Mouse (Mus musculus): ENCODE measurements around the gene Snf8. TPM values are rescaled to one million over a fixed set of nuclear protein-coding genes. Genes with fewer than 3 reads are reported as not detected.

Gene Snf8
- total RNA-seq, 1 experiment from 2014 or later, result 41.3 TPM

- ATAC-seq (replicated peaks in 1 of 2; ENCODE audit: insufficient read depth in 1 of 2, low FRiP score in 2 of 2, low TSS enrichment in 1 of 2, low read depth in 1 of 2, poor library complexity in 2 of 2, severe bottlenecking in 2 of 2), result peak; percentile 23 to 49; a peak in 1 of 4 replicates
These were observed 30.0 kb downstream of the Snf8 start for GRCm38 (mm10) chr11:96064521-96065214.

GRCm38 (mm10) chr11:96065215-96065911 is 30.7 kb downstream of the Snf8 start, which contains the start of gene Ube2z:
Gene Ube2z, minus strand, starts transcription at chr11:96065388.
- ATAC-seq (replicated peaks in 1 of 2; ENCODE audit: insufficient read depth in 1 of 2, low FRiP score in 2 of 2, low TSS enrichment in 1 of 2, low read depth in 1 of 2, poor library complexity in 2 of 2, severe bottlenecking in 2 of 2), result peak; percentile 96 to 98

GRCm38 (mm10) chr11:96068231-96068630 is 33.5 kb downstream of the Snf8 start:
- no peak for ATAC-seq (replicated peaks in 1 of 2; ENCODE audit: insufficient read depth in 1 of 2, low FRiP score in 2 of 2, low TSS enrichment in 1 of 2, low read depth in 1 of 2, poor library complexity in 2 of 2, severe bottlenecking in 2 of 2)

GRCm38 (mm10) chr11:96070353-96070752 is 35.7 kb downstream of the Snf8 start:
- ATAC-seq (replicated peaks in 1 of 2; ENCODE audit: insufficient read depth in 1 of 2, low FRiP score in 2 of 2, low TSS enrichment in 1 of 2, low read depth in 1 of 2, poor library complexity in 2 of 2, severe bottlenecking in 2 of 2), result no peak

GRCm38 (mm10) chr11:96071013-96071412 is 36.3 kb downstream of the Snf8 start:
- ATAC-seq (replicated peaks in 1 of 2; ENCODE audit: insufficient read depth in 1 of 2, low FRiP score in 2 of 2, low TSS enrichment in 1 of 2, low read depth in 1 of 2, poor library complexity in 2 of 2, severe bottlenecking in 2 of 2), result no peak

- no peak for ATAC-seq (replicated peaks in 1 of 2; ENCODE audit: insufficient read depth in 1 of 2, low FRiP score in 2 of 2, low TSS enrichment in 1 of 2, low read depth in 1 of 2, poor library complexity in 2 of 2, severe bottlenecking in 2 of 2)
These were observed 38.8 kb downstream of the Snf8 start for GRCm38 (mm10) chr11:96073295-96073993.

- ATAC-seq (replicated peaks in 1 of 2; ENCODE audit: insufficient read depth in 1 of 2, low FRiP score in 2 of 2, low TSS enrichment in 1 of 2, low read depth in 1 of 2, poor library complexity in 2 of 2, severe bottlenecking in 2 of 2), result no peak
These were observed 39.9 kb downstream of the Snf8 start for GRCm38 (mm10) chr11:96074351-96075176.

- no peak for ATAC-seq (replicated peaks in 1 of 2; ENCODE audit: insufficient read depth in 1 of 2, low FRiP score in 2 of 2, low TSS enrichment in 1 of 2, low read depth in 1 of 2, poor library complexity in 2 of 2, severe bottlenecking in 2 of 2)
These were observed 40.5 kb downstream of the Snf8 start for GRCm38 (mm10) chr11:96075177-96075508.

- ATAC-seq (replicated peaks in 1 of 2; ENCODE audit: insufficient read depth in 1 of 2, low FRiP score in 2 of 2, low TSS enrichment in 1 of 2, low read depth in 1 of 2, poor library complexity in 2 of 2, severe bottlenecking in 2 of 2), result peak; percentile 97 to 98
These were observed 41.0 kb downstream of the Snf8 start, which contains the start of gene Atp5g1 for GRCm38 (mm10) chr11:96075509-96076220. Gene Atp5g1, minus strand, starts transcription at chr11:96075670.

GRCm38 (mm10) chr11:96076221-96077105 is 41.8 kb downstream of the Snf8 start:
- no peak for ATAC-seq (replicated peaks in 1 of 2; ENCODE audit: insufficient read depth in 1 of 2, low FRiP score in 2 of 2, low TSS enrichment in 1 of 2, low read depth in 1 of 2, poor library complexity in 2 of 2, severe bottlenecking in 2 of 2)

GRCm38 (mm10) chr11:96080736-96081135 is 46.1 kb downstream of the Snf8 start:
- no peak for ATAC-seq (replicated peaks in 1 of 2; ENCODE audit: insufficient read depth in 1 of 2, low FRiP score in 2 of 2, low TSS enrichment in 1 of 2, low read depth in 1 of 2, poor library complexity in 2 of 2, severe bottlenecking in 2 of 2)

GRCm38 (mm10) chr11:96082682-96083081 is 48.0 kb downstream of the Snf8 start:
- no peak for ATAC-seq (replicated peaks in 1 of 2; ENCODE audit: insufficient read depth in 1 of 2, low FRiP score in 2 of 2, low TSS enrichment in 1 of 2, low read depth in 1 of 2, poor library complexity in 2 of 2, severe bottlenecking in 2 of 2)

- ATAC-seq (replicated peaks in 1 of 2; ENCODE audit: insufficient read depth in 1 of 2, low FRiP score in 2 of 2, low TSS enrichment in 1 of 2, low read depth in 1 of 2, poor library complexity in 2 of 2, severe bottlenecking in 2 of 2), result no peak
These were observed 53.3 kb downstream of the Snf8 start for GRCm38 (mm10) chr11:96087981-96088380.

- no peak for ATAC-seq (replicated peaks in 1 of 2; ENCODE audit: insufficient read depth in 1 of 2, low FRiP score in 2 of 2, low TSS enrichment in 1 of 2, low read depth in 1 of 2, poor library complexity in 2 of 2, severe bottlenecking in 2 of 2)
These were observed 56.4 kb downstream of the Snf8 start for GRCm38 (mm10) chr11:96091073-96091472.

GRCm38 (mm10) chr11:96092674-96093291 is 58.1 kb downstream of the Snf8 start:
- no peak for ATAC-seq (replicated peaks in 1 of 2; ENCODE audit: insufficient read depth in 1 of 2, low FRiP score in 2 of 2, low TSS enrichment in 1 of 2, low read depth in 1 of 2, poor library complexity in 2 of 2, severe bottlenecking in 2 of 2)

GRCm38 (mm10) chr11:96093361-96093760 is 58.7 kb downstream of the Snf8 start:
- peak; percentile 60 to 73; a peak in 3 of 4 replicates for ATAC-seq (replicated peaks in 1 of 2; ENCODE audit: insufficient read depth in 1 of 2, low FRiP score in 2 of 2, low TSS enrichment in 1 of 2, low read depth in 1 of 2, poor library complexity in 2 of 2, severe bottlenecking in 2 of 2)
